Mouse (Mus musculus) hindbrain, postnatal 0 days (tissue): Measurements from ENCODE around the gene Creld2. TPM values are rescaled to one million over a fixed set of nuclear protein-coding genes. Genes with fewer than 3 reads are reported as not detected.

ENCODE experiments used
- ATAC-seq: fragments of 200-750 bp; cut with Nextera tagmentation; 2 replicates; pipeline ENCODE4 v1.8.0; 2017; ENCODE audit warnings: mild to moderate bottlenecking, moderate TSS enrichment, moderate library complexity
- DNase-seq: peaks from one replicate; pipeline ENCODE4 v3.0.0-alpha.2; 2015; ENCODE audit warnings: low spot score
- H3K27ac ChIP-seq: fragments of 300-500 bp; sonication (generic); 2 replicates; pipeline ENCODE4 v1.5.1; 2014; ENCODE audit warnings: mild to moderate bottlenecking
- H3K27me3 ChIP-seq: fragments of 300-500 bp; sonication (generic); 2 replicates; pipeline ENCODE4 v1.6.1; 2014; ENCODE audit warnings: low read length, mixed read lengths; ENCODE audit not compliant: insufficient read depth
- H3K36me3 ChIP-seq: fragments of 300-500 bp; sonication (generic); 2 replicates; pipeline ENCODE4 v1.6.1; 2014; ENCODE audit warnings: low read length, mixed read lengths; ENCODE audit not compliant: insufficient read depth
- H3K4me1 ChIP-seq: fragments of 300-500 bp; sonication (generic); 2 replicates; pipeline ENCODE4 v1.6.1; 2014; ENCODE audit warnings: antibody characterized with exemption, low read length, mixed read lengths; ENCODE audit not compliant: insufficient read depth
- H3K4me2 ChIP-seq: fragments of 300-500 bp; sonication (generic); 2 replicates; pipeline ENCODE4 v1.6.1; 2014; ENCODE audit warnings: low read depth, mild to moderate bottlenecking, low read length, moderate library complexity, mixed read lengths
- H3K4me3 ChIP-seq: fragments of 300-500 bp; sonication (generic); 2 replicates; pipeline ENCODE4 v1.5.1; 2014; ENCODE audit warnings: low read length
- H3K9ac ChIP-seq: fragments of 300-500 bp; sonication (generic); replicated peaks from 2 replicates; pipeline ENCODE4 v1.6.1; 2014; ENCODE audit warnings: mild to moderate bottlenecking, low read length, moderate library complexity, mixed read lengths
- H3K9me3 ChIP-seq: fragments of 300-500 bp; sonication (generic); 2 replicates; pipeline ENCODE4 v1.6.1; 2016; ENCODE audit warnings: low read length, mixed read lengths
- CTCF ChIP-seq: IDR thresholded peaks from 2 replicates; pipeline ENCODE4 v1.5.1; 2016; ENCODE audit warnings: antibody characterized with exemption, control low read depth, low read depth
- WGBS: fragments of 180-500 bp; shearing (Covaris S2); extraction: QIAGEN DNeasy Blood & Tissue Kit; methylation state at CpG from one replicate; pipeline ENCODE4 v1.1.7; 2014; 5-methylcytosine and 5-hydroxymethylcytosine counted together
- polyA plus RNA-seq: library from polyadenylated mRNA; unstranded; fragments of >200 nt; fragmentation: Nextera tagmentation; extraction: Ambion mirVana; gene quantifications from 2 replicates; pipeline ENCODE4 v1.2.1, GENCODE M21; 2015
- total RNA-seq: library from RNA; depleted of rRNA; stranded (reverse); fragments of >200 nt; gene quantifications from 2 replicates; pipeline ENCODE4 v1.2.3, GENCODE M21; 2014

Gene Creld2
- total and polyA plus RNA-seq, 2 experiments from 2014 or later = 18.9 to 40.1 TPM

DNA sequence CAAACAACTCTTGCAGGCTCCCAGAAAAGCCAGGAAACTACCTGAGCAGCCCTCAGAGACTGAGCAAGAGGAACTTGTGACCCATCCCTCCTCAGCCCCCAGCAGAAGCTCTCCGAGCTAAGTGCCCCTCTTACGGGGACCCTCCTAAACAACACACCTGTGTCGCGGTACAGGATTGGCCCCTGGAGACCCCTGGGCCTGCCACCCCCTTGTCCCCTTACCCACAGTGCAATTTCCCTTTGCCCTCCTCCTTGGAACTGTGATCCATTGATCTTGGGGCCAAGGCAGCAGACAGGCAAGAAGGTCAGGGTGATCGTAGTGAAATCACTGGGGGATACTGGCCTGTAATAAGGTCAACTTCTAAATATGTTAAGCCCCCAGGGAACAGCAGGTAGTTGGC, 17.1 kb downstream of the Creld2 start:
- Histone ChIP-seq H3K27me3 (no peaks in the 10 kb centered on the region), H3K36me3 (no peaks in the 10 kb centered on the region), H3K4me2 (peak overlapping the region; percentile 61), H3K9me3 (no peaks in the 10 kb centered on the region), H3K4me1 (peaks cover 17% of the 10 kb centered on the region; the same call in 1 of the 2 replicates), H3K4me3 (peak overlapping the region; percentile 40; the same call in 1 of the 2 replicates), H3K9ac (no peak overlapping the region), H3K27ac (no peak overlapping the region)
- ATAC-seq = no peak
- no peak for TF ChIP-seq CTCF
- no peak for DNase-seq
- 75% methylated on average over 5 of the region's 5 CpGs for WGBS

- Histone ChIP-seq H3K27me3 (no peaks in the 10 kb centered on the region), H3K4me2 (peak overlapping the region; percentile 61), H3K4me3 (peak overlapping the region; percentile 40), H3K9me3 (no peaks in the 10 kb centered on the region), H3K27ac (peak overlapping the region; percentile 37), H3K4me1 (peaks cover 18% of the 10 kb centered on the region; the same call in 1 of the 2 replicates), H3K36me3 (no peaks in the 10 kb centered on the region), H3K9ac (peak overlapping the region; percentile 50)
- peak; percentile 39 for TF ChIP-seq CTCF
- ATAC-seq (peak; percentile 61), DNase-seq (peak; percentile 64)
- WGBS = 1% methylated on average over 39 of the region's 39 CpGs
Observed at GRCm38 (mm10) chr15:88837199-88837932, 17.9 kb downstream of the Creld2 start.

GRCm38 (mm10) chr15:88837977-88838376, 18.5 kb downstream of the Creld2 start:
- H3K27ac ChIP-seq = peak overlapping the region; percentile 37; the same call in 1 of the 2 replicates
- H3K4me1 ChIP-seq = peaks cover 20% of the 10 kb centered on the region; the same call in 1 of the 2 replicates
- TF ChIP-seq CTCF = no peak
- no peaks in the 10 kb centered on the region for H3K36me3 ChIP-seq
- peak overlapping the region; percentile 50 for H3K9ac ChIP-seq
- WGBS = 3% methylated on average over 11 of the region's 11 CpGs
- ATAC-seq (no peak), DNase-seq (no peak)
- H3K4me3 ChIP-seq = peak overlapping the region; percentile 40
- H3K27me3 ChIP-seq = no peaks in the 10 kb centered on the region
- H3K4me2 ChIP-seq = peak overlapping the region; percentile 61
- H3K9me3 ChIP-seq = no peaks in the 10 kb centered on the region

GRCm38 (mm10) chr15:88839271-88839670, 19.8 kb downstream of the Creld2 start:
- Histone ChIP-seq H3K9ac (no peak overlapping the region), H3K36me3 (no peaks in the 10 kb centered on the region), H3K4me3 (no peak overlapping the region), H3K9me3 (no peaks in the 10 kb centered on the region), H3K27ac (peak overlapping the region; percentile 61; the same call in 1 of the 2 replicates), H3K4me2 (no peak overlapping the region), H3K4me1 (peaks cover 20% of the 10 kb centered on the region; the same call in 1 of the 2 replicates), H3K27me3 (no peaks in the 10 kb centered on the region)
- WGBS = 20% methylated on average over 9 of the region's 9 CpGs
- no peak for TF ChIP-seq CTCF
- ATAC-seq (peak; percentile 73), DNase-seq (peak; percentile 79)

GRCm38 (mm10) chr15:88840126-88840525, 20.7 kb downstream of the Creld2 start:
- TF ChIP-seq CTCF = no peak
- H3K36me3 ChIP-seq = no peaks in the 10 kb centered on the region
- no peak overlapping the region for H3K9ac ChIP-seq
- DNase-seq (no peak), ATAC-seq (no peak)
- H3K27ac ChIP-seq = peak overlapping the region; percentile 61
- no peaks in the 10 kb centered on the region for H3K9me3 ChIP-seq
- H3K4me2 ChIP-seq = no peak overlapping the region
- H3K4me1 ChIP-seq = peaks cover 22% of the 10 kb centered on the region; the same call in 1 of the 2 replicates
- no peaks in the 10 kb centered on the region for H3K27me3 ChIP-seq
- no peak overlapping the region for H3K4me3 ChIP-seq
- 53% methylated on average over 10 of the region's 10 CpGs for WGBS

GRCm38 (mm10) chr15:88841160-88841559, 21.7 kb downstream of the Creld2 start:
- Histone ChIP-seq H3K4me3 (no peak overlapping the region), H3K27ac (peak overlapping the region; percentile 26; the same call in 1 of the 2 replicates), H3K4me2 (no peak overlapping the region), H3K9ac (no peak overlapping the region), H3K9me3 (no peaks in the 10 kb centered on the region), H3K27me3 (no peaks in the 10 kb centered on the region), H3K4me1 (peaks cover 22% of the 10 kb centered on the region; the same call in 1 of the 2 replicates), H3K36me3 (no peaks in the 10 kb centered on the region)
- no peak for TF ChIP-seq CTCF
- no peak for DNase-seq
- 72% methylated on average over 2 of the region's 2 CpGs for WGBS
- no peak for ATAC-seq
